Mouse (Mus musculus): ENCODE measurements around the gene Ddb2.

DNA sequence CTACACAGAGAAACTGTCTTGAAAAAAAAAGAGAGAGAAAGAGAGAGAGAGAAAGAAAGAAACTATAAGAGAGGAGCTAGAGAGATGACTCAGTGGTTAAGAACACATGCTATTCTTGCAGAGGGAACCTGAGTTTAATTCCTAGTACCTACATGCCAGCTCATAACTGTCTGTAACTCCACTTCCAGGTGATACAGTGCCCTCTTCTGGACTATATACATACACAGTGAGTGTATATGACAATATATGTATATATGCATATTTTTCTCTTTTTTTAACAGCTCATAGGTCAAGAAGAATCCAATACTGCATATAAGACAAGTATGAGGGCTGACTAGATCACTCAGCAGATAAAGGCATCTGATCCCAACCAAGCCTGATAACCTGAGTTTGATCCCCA lies 23.5 kb downstream of the Ddb2 start:
- TF ChIP-seq POLR2A (IDR thresholded peaks at IDR 0.05; ENCODE audit: insufficient read depth, low read depth, low read length) = no peak
- TF ChIP-seq CTCF (IDR thresholded peaks at IDR 0.05; ENCODE audit: insufficient read depth, low read depth, low read length) = no peak

All from olfactory bulb, adult 2 months (tissue).